Mouse (Mus musculus): Measurements from ENCODE around the gene Calm1. TPM values are rescaled to one million over a fixed set of nuclear protein-coding genes. Genes with fewer than 3 reads are reported as not detected.

Calm1 gene
- total and polyA plus RNA-seq, 3 experiments = 450 to 750 (median 627) TPM

DNA sequence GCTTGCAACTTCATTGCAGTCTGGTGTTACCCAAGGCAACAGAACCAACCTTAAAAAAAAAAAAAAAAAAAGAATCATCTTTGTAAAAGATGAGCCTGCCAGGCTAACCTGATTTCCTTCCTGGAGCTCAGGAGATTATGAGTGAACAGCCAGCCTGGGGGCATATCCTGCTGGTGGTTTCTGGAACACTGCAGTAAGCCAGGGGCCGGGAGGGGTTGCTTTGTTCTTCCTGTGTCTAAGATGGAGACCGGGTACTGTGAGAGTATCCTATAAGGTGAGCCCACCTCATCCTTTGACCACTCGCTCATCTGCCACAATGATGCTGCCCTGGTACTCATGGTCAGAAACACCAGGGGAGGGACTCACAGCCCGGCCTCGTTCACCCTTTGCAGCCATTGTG, 35.0 kb downstream of the Calm1 start:
- Histone ChIP-seq H3K36me3 (replicated peaks in 1 of 2; ENCODE audit: control insufficient read depth in 1 of 2, insufficient read depth in 1 of 2, low read length in 1 of 2) (no peaks in the 10 kb centered on the region), H3K79me2 (replicated peaks; ENCODE audit: control insufficient read depth, extremely low read depth, insufficient read depth, poor library complexity, severe bottlenecking) (no peaks in the 10 kb centered on the region), H3K4me2 (ENCODE audit: insufficient read depth, low read depth, poor library complexity, severe bottlenecking) (no peak overlapping the region), H3K4me1 (ENCODE audit: control insufficient read depth in 1 of 2, insufficient read depth in 2 of 2) (peaks cover 10 to 13% of the 10 kb centered on the region in 2 experiments), H3K9me3 (replicated peaks; ENCODE audit: low read length) (peaks cover 6% of the 10 kb centered on the region), H3K9ac (ENCODE audit: insufficient read depth, low read depth) (no peak overlapping the region), H3K27ac (ENCODE audit: insufficient read depth, low read depth) (no peak overlapping the region), H3K4me3 (replicated peaks in 1 of 3; ENCODE audit: low read depth in 2 of 3, low read length in 2 of 3, poor library complexity in 1 of 3) (no peak overlapping the region), H3K27me3 (replicated peaks) (no peaks in the 10 kb centered on the region)
- dilution Hi-C loops (cut with MboI; ENCODE audit: extremely low pct_ligation_motif_present, extremely low pct_unique_long_range_greater_than_20kb, low sequenced_read_pairs) (no loop called here), in situ Hi-C loops (cut with MboI; ENCODE audit: low pct_ligation_motif_present, low pct_unique_long_range_greater_than_20kb, low sequenced_read_pairs) (no loop called here)
- DNase-seq (ENCODE audit: extremely low read depth) = no peak
- TF ChIP-seq RAD21 (IDR thresholded peaks at IDR 0.05; ENCODE audit: low read depth, low read length) (no peak), MAFK (IDR thresholded peaks at IDR 0.05; ENCODE audit: insufficient replicate concordance, low read length) (no peak), KAT2A (IDR thresholded peaks at IDR 0.05; ENCODE audit: insufficient replicate concordance, low read length) (no peak), GABPA (IDR thresholded peaks at IDR 0.05; ENCODE audit: insufficient replicate concordance, low read depth, low read length) (no peak), EP300 (IDR thresholded peaks at IDR 0.05; ENCODE audit: low read length) (no peak), ZKSCAN1 (IDR thresholded peaks at IDR 0.05; ENCODE audit: borderline replicate concordance, low read depth, low read length) (no peak), MXI1 (IDR thresholded peaks at IDR 0.05; ENCODE audit: low read depth, low read length) (no peak), ZMIZ1 (IDR thresholded peaks at IDR 0.05; ENCODE audit: low read depth, low read length) (no peak), ZNF384 (IDR thresholded peaks at IDR 0.05; ENCODE audit: low read depth, low read length) (no peak), JUND (conservative IDR thresholded peaks at IDR 0.05; ENCODE audit: low read depth, low read length) (no peak), NRF1 (IDR thresholded peaks at IDR 0.05; ENCODE audit: low read depth, low read length) (no peak), JUN (IDR thresholded peaks at IDR 0.05; ENCODE audit: insufficient read depth, low read depth, low read length) (no peak), ZC3H11A (IDR thresholded peaks at IDR 0.05; ENCODE audit: low read depth, low read length) (no peak), BHLHE40 (IDR thresholded peaks at IDR 0.05; ENCODE audit: low read depth, low read length) (no peak), SIN3A (IDR thresholded peaks at IDR 0.05; ENCODE audit: low read length) (no peak), MEF2A (IDR thresholded peaks at IDR 0.05; ENCODE audit: borderline replicate concordance, low read depth, low read length) (no peak), ETS1 (conservative IDR thresholded peaks at IDR 0.05; ENCODE audit: low read depth, low read length) (no peak), ELF1 (IDR thresholded peaks at IDR 0.05; ENCODE audit: low read depth, low read length) (no peak), PAX5 (IDR thresholded peaks at IDR 0.05; ENCODE audit: low read length) (no peak), CHD2 (IDR thresholded peaks at IDR 0.05; ENCODE audit: low read length) (no peak)

DNA sequence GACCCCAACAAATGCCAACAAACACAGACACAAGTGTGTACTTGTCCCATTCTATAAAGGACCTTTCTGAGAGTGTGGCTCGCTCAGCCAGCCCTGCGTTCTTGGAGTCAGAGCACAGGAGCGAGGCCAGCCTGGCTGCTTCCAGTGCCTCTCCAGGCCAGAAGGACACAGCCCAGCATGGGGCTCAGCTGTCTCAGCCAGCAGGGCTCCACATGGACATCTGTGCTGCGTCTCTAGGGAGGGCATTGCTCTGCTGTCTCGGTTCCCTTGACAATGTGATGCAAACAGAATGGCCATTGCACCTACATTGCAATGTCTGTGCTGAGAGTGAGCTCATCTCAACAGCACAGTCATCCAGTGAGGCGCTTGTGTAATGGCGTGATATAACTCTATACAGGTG, 35.7 kb downstream of the Calm1 start:
- dilution Hi-C loops (cut with MboI; ENCODE audit: extremely low pct_ligation_motif_present, extremely low pct_unique_long_range_greater_than_20kb, low sequenced_read_pairs) (no loop called here), in situ Hi-C loops (cut with MboI; ENCODE audit: low pct_ligation_motif_present, low pct_unique_long_range_greater_than_20kb, low sequenced_read_pairs) (no loop called here)
- no peaks in the 10 kb centered on the region for H3K79me2 ChIP-seq (replicated peaks; ENCODE audit: control insufficient read depth, extremely low read depth, insufficient read depth, poor library complexity, severe bottlenecking)
- no peak overlapping the region for H3K4me2 ChIP-seq (ENCODE audit: insufficient read depth, low read depth, poor library complexity, severe bottlenecking)
- H3K27ac ChIP-seq (ENCODE audit: insufficient read depth, low read depth) = no peak overlapping the region
- H3K4me1 ChIP-seq (ENCODE audit: control insufficient read depth in 1 of 2, insufficient read depth in 2 of 2) = peaks cover 16 to 19% of the 10 kb centered on the region in 2 experiments
- no peak for DNase-seq (ENCODE audit: extremely low read depth)
- no peak overlapping the region for H3K9ac ChIP-seq (ENCODE audit: insufficient read depth, low read depth)
- H3K36me3 ChIP-seq (replicated peaks in 1 of 2; ENCODE audit: control insufficient read depth in 1 of 2, insufficient read depth in 1 of 2, low read length in 1 of 2) = no peaks in the 10 kb centered on the region
- no peak overlapping the region for H3K4me3 ChIP-seq (replicated peaks in 1 of 3; ENCODE audit: low read depth in 2 of 3, low read length in 2 of 3, poor library complexity in 1 of 3)
- H3K27me3 ChIP-seq (replicated peaks) = no peaks in the 10 kb centered on the region
- TF ChIP-seq CHD2 (IDR thresholded peaks at IDR 0.05; ENCODE audit: low read length) = no peak
- peaks cover 6% of the 10 kb centered on the region for H3K9me3 ChIP-seq (replicated peaks; ENCODE audit: low read length)
